In the genomic region with DNA sequence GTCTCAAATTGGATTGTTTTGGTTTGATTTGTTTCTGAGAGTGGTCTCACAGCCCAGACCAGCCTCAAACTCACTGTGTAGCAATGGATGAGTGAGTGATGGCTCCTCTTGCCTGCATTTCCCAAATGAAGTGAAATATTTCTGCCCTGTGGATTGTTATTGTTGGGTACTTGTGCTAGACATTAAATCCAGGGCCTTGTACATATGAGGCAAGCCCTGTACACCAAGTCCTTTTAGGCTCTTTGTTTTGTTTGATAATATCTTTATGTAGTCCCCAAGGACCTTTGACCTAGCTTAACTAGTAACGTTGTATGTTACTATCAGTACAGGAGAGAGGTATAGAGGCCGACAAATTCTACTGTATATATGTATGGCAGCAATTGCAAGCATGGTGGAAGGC, we compare ENCODE assay signal across 18 mouse cellular contexts. TPM values are rescaled to one million over a fixed set of nuclear protein-coding genes. Genes with fewer than 3 reads are reported as not detected.
DNase-seq lines count a peak whose midpoint lies in the region; ATAC-seq and TF ChIP-seq lines count a peak whose summit lies in the region.
"Had no signal": no experiment of that assay in that cellular context is flagged by ENCODE, and none has a peak within 500 bp of the region (broad histone marks: within the 10 kb centered on the region; RNA-seq: fewer than 3 reads in every experiment).

No protein-coding gene starts in this region.

- H3K4me1 ChIP-seq in hindbrain, embryonic 12.5 days: peaks cover 29% of the 10 kb centered on the region
- H3K4me1 ChIP-seq in hindbrain, embryonic 10.5 days (replicated peaks): peaks cover 34% of the 10 kb centered on the region
- peaks cover 16% of the 10 kb centered on the region for H3K4me1 ChIP-seq in liver, embryonic 11.5 days (replicated peaks; ENCODE audit: control insufficient read depth, insufficient read depth, low read length)
- peaks cover 16% of the 10 kb centered on the region for H3K4me1 ChIP-seq in liver, postnatal 0 days (ENCODE audit: insufficient read depth)
- 0 out of 2 replicates have a peak, but pooled peaks cover 4% of the 10 kb centered on the region for H3K4me1 ChIP-seq in cortical plate, adult 2 months (ENCODE audit: control insufficient read depth, insufficient read depth, low read length)
- peaks cover 38% of the 10 kb centered on the region for H3K4me1 ChIP-seq in liver, embryonic 13.5 days (replicated peaks)
- peaks cover 23% of the 10 kb centered on the region for H3K4me1 ChIP-seq in forebrain, postnatal 0 days (ENCODE audit: insufficient read depth)

- no peak for TF ChIP-seq CTCF in liver, postnatal 0 days (IDR thresholded peaks at IDR 0.05; ENCODE audit: low read depth)
- no peak for TF ChIP-seq CTCF in cortical plate, adult 2 months (IDR thresholded peaks at IDR 0.05; ENCODE audit: extremely low read depth, insufficient read depth, low read length)
- no peak for TF ChIP-seq CTCF in forebrain, postnatal 0 days (IDR thresholded peaks at IDR 0.05; ENCODE audit: low read depth)

- no peak overlapping the region for H3K27ac ChIP-seq in hindbrain, embryonic 12.5 days
- H3K27ac ChIP-seq in hindbrain, embryonic 10.5 days: no peak overlapping the region
- no peak overlapping the region for H3K27ac ChIP-seq in liver, embryonic 11.5 days (ENCODE audit: low read depth, low read length)
- no peak overlapping the region for H3K27ac ChIP-seq in liver, postnatal 0 days (ENCODE audit: low read depth)
- no peak overlapping the region for H3K27ac ChIP-seq in cortical plate, adult 2 months (ENCODE audit: insufficient read depth, low read length)
- H3K27ac ChIP-seq in liver, embryonic 13.5 days: no peak overlapping the region
- H3K27ac ChIP-seq in forebrain, postnatal 0 days (ENCODE audit: low read depth, low read length): no peak overlapping the region
- H3K27ac ChIP-seq: embryonic facial prominence, embryonic 12.5 days; forebrain, embryonic 13.5 days had no signal

- no peak overlapping the region for H3K4me3 ChIP-seq in hindbrain, embryonic 12.5 days
- no peak overlapping the region for H3K4me3 ChIP-seq in hindbrain, embryonic 10.5 days
- H3K4me3 ChIP-seq in liver, embryonic 11.5 days (ENCODE audit: low read depth, low read length): peak overlapping the region; percentile 97; the same call in 1 of the 2 replicates
- H3K4me3 ChIP-seq in liver, postnatal 0 days (ENCODE audit: low read depth, low read length): no peak overlapping the region
- peak overlapping the region; percentile 54; the same call in 1 of the 2 replicates for H3K4me3 ChIP-seq in cortical plate, adult 2 months (ENCODE audit: insufficient read depth, low read length)
- H3K4me3 ChIP-seq in liver, embryonic 13.5 days (replicated peaks): peak overlapping the region; percentile 90; the same call in 1 of the 2 replicates
- H3K4me3 ChIP-seq in forebrain, postnatal 0 days (ENCODE audit: low read depth, low read length): no peak overlapping the region

- no peaks in the 10 kb centered on the region for H3K27me3 ChIP-seq in hindbrain, embryonic 12.5 days
- H3K27me3 ChIP-seq in hindbrain, embryonic 10.5 days (ENCODE audit: insufficient read depth, poor library complexity, severe bottlenecking): no peaks in the 10 kb centered on the region
- H3K27me3 ChIP-seq in liver, embryonic 11.5 days (replicated peaks; ENCODE audit: control insufficient read depth, insufficient read depth, low read length): no peaks in the 10 kb centered on the region
- H3K27me3 ChIP-seq in liver, postnatal 0 days (ENCODE audit: insufficient read depth, low read length): no peaks in the 10 kb centered on the region
- no peaks in the 10 kb centered on the region for H3K27me3 ChIP-seq in liver, embryonic 13.5 days
- no peaks in the 10 kb centered on the region for H3K27me3 ChIP-seq in forebrain, postnatal 0 days (ENCODE audit: insufficient read depth, low read length)
- H3K27me3 ChIP-seq: embryonic facial prominence, embryonic 12.5 days; forebrain, embryonic 13.5 days; heart, embryonic 12.5 days had no signal

- no peak for DNase-seq in hindbrain, embryonic 10.5 days (ENCODE audit: low spot score)
- DNase-seq in liver, embryonic 11.5 days (ENCODE audit: low spot score): no peak
- DNase-seq in liver, postnatal 0 days: no peak
- no peak for DNase-seq in liver, embryonic 13.5 days
- no peak for DNase-seq in retina, postnatal 1 day
- DNase-seq in forebrain, postnatal 0 days: no peak
- DNase-seq: adrenal gland, adult 8-10 months; cerebellum, adult 11 months; cerebellum, postnatal 36 days; heart, postnatal 36 days; kidney, adult 2 months; kidney, postnatal 14 days; thymus, postnatal 25 days had no signal

- H3K9ac ChIP-seq in hindbrain, embryonic 12.5 days: 0 out of 2 replicates have a peak overlapping the region, but pooled peaks have one; percentile 4
- no peak overlapping the region for H3K9ac ChIP-seq in liver, embryonic 11.5 days (ENCODE audit: low read depth, low read length)
- H3K9ac ChIP-seq in liver, postnatal 0 days (replicated peaks): no peak overlapping the region
- H3K9ac ChIP-seq in liver, embryonic 13.5 days: 0 out of 2 replicates have a peak overlapping the region, but pooled peaks have one; percentile 95
- H3K9ac ChIP-seq in forebrain, postnatal 0 days: no peak overlapping the region

- no peaks in the 10 kb centered on the region for H3K9me3 ChIP-seq in hindbrain, embryonic 12.5 days (replicated peaks)
- H3K9me3 ChIP-seq in hindbrain, embryonic 10.5 days: no peaks in the 10 kb centered on the region
- no peaks in the 10 kb centered on the region for H3K9me3 ChIP-seq in liver, embryonic 11.5 days (ENCODE audit: control insufficient read depth, low read length)
- no peaks in the 10 kb centered on the region for H3K9me3 ChIP-seq in liver, postnatal 0 days (ENCODE audit: low read length)
- no peaks in the 10 kb centered on the region for H3K9me3 ChIP-seq in liver, embryonic 13.5 days (replicated peaks)
- no peaks in the 10 kb centered on the region for H3K9me3 ChIP-seq in forebrain, postnatal 0 days (ENCODE audit: low read length)
- H3K9me3 ChIP-seq: embryonic facial prominence, embryonic 12.5 days; forebrain, embryonic 13.5 days; heart, embryonic 12.5 days had no signal

- no peak for TF ChIP-seq POLR2A in cortical plate, adult 2 months (IDR thresholded peaks at IDR 0.05; ENCODE audit: extremely low read depth, insufficient read depth, low read length)

- TF ChIP-seq EP300 in liver, postnatal 0 days (IDR thresholded peaks at IDR 0.05; ENCODE audit: low read depth): no peak

- ATAC-seq in hindbrain, embryonic 12.5 days (ENCODE audit: low FRiP score): no peak
- ATAC-seq in liver, embryonic 11.5 days (replicated peaks; ENCODE audit: low FRiP score): no peak
- ATAC-seq in liver, postnatal 0 days: no peak
- no peak for ATAC-seq in liver, embryonic 13.5 days (ENCODE audit: low read depth)
- no peak for ATAC-seq in forebrain, postnatal 0 days
- ATAC-seq: forebrain, embryonic 13.5 days had no signal

- peaks cover 21% of the 10 kb centered on the region for H3K36me3 ChIP-seq in hindbrain, embryonic 12.5 days
- H3K36me3 ChIP-seq in hindbrain, embryonic 10.5 days: peaks cover 45% of the 10 kb centered on the region
- peaks cover 6% of the 10 kb centered on the region for H3K36me3 ChIP-seq in liver, embryonic 11.5 days (ENCODE audit: control insufficient read depth, insufficient read depth, low read length)
- H3K36me3 ChIP-seq in liver, postnatal 0 days (replicated peaks; ENCODE audit: insufficient read depth, low read length): peaks cover 4% of the 10 kb centered on the region
- peaks cover 24% of the 10 kb centered on the region for H3K36me3 ChIP-seq in liver, embryonic 13.5 days
- peaks cover 11% of the 10 kb centered on the region for H3K36me3 ChIP-seq in forebrain, postnatal 0 days (ENCODE audit: insufficient read depth)

- WGBS in hindbrain, embryonic 12.5 days: 84% methylated on average over 2 of the region's 2 CpGs
- WGBS in hindbrain, embryonic 10.5 days: 94% methylated on average over 2 of the region's 2 CpGs
- 82% methylated on average over 2 of the region's 2 CpGs for WGBS in liver, embryonic 11.5 days
- 64% methylated on average over 2 of the region's 2 CpGs for WGBS in liver, postnatal 0 days (ENCODE audit: insufficient replicate concordance)
- WGBS in liver, embryonic 13.5 days (ENCODE audit: insufficient replicate concordance): 79% methylated on average over 2 of the region's 2 CpGs
- WGBS in forebrain, postnatal 0 days: 91% methylated on average over 2 of the region's 2 CpGs

- 0 out of 2 replicates have a peak overlapping the region, but pooled peaks have one; percentile 15 for H3K4me2 ChIP-seq in hindbrain, embryonic 12.5 days (replicated peaks)
- no peak overlapping the region for H3K4me2 ChIP-seq in liver, embryonic 11.5 days
- H3K4me2 ChIP-seq in liver, postnatal 0 days (ENCODE audit: low read depth, low read length): no peak overlapping the region
- H3K4me2 ChIP-seq in liver, embryonic 13.5 days: peak overlapping the region; percentile 99; the same call in 1 of the 2 replicates
- no peak overlapping the region for H3K4me2 ChIP-seq in forebrain, postnatal 0 days (ENCODE audit: low read depth)

RNA-seq across cellular contexts. Expression of gene Yipf2, which starts 2.2 kb away (rescaled TPM):
- polyA plus RNA-seq in hindbrain, embryonic 12.5 days (2016; fragmentation: Nextera tagmentation; extraction: Ambion mirVana): 19.4 and 21.5 TPM in 2 replicates
- polyA plus RNA-seq in hindbrain, embryonic 10.5 days (2016; fragmentation: Nextera tagmentation; extraction: Ambion mirVana): 21.5 and 23.7 TPM in 2 replicates
- 15.5 and 16.5 TPM in 2 replicates for polyA plus RNA-seq in liver, embryonic 11.5 days (2014; fragmentation: Nextera tagmentation; extraction: Ambion mirVana)
- 7.8 and 8.5 TPM in 2 replicates for polyA plus RNA-seq in liver, postnatal 0 days (2015; fragmentation: Nextera tagmentation; extraction: Ambion mirVana)
- polyA plus RNA-seq in cortical plate, adult 2 months (2012; rRNA removed): 27.6 and 29.1 TPM in 2 replicates
- 8.8 and 10.2 TPM in 2 replicates for polyA plus RNA-seq in liver, embryonic 13.5 days (2015; fragmentation: Nextera tagmentation; extraction: Ambion mirVana)
- 10.6 and 16.0 TPM in 2 replicates for total RNA-seq in forebrain, postnatal 0 days (2014; rRNA removed)
- polyA plus RNA-seq in forebrain, postnatal 0 days (2015; fragmentation: Nextera tagmentation; extraction: Ambion mirVana): 12.0 and 12.6 TPM in 2 replicates

RNA-seq across cellular contexts. Expression of gene Timm29, which starts 2.3 kb away (rescaled TPM):
- polyA plus RNA-seq in hindbrain, embryonic 12.5 days (2016; fragmentation: Nextera tagmentation; extraction: Ambion mirVana): 56.5 and 61.0 TPM in 2 replicates
- 33.8 and 38.4 TPM in 2 replicates for polyA plus RNA-seq in hindbrain, embryonic 10.5 days (2016; fragmentation: Nextera tagmentation; extraction: Ambion mirVana)
- 35.2 and 41.5 TPM in 2 replicates for polyA plus RNA-seq in liver, embryonic 11.5 days (2014; fragmentation: Nextera tagmentation; extraction: Ambion mirVana)
- polyA plus RNA-seq in liver, postnatal 0 days (2015; fragmentation: Nextera tagmentation; extraction: Ambion mirVana): 12.5 and 13.0 TPM in 2 replicates
- polyA plus RNA-seq in cortical plate, adult 2 months (2012; rRNA removed): 50.4 and 53.2 TPM in 2 replicates
- polyA plus RNA-seq in liver, embryonic 13.5 days (2015; fragmentation: Nextera tagmentation; extraction: Ambion mirVana): 17.7 and 21.5 TPM in 2 replicates
- 61.2 and 81.5 TPM in 2 replicates for total RNA-seq in forebrain, postnatal 0 days (2014; rRNA removed)
- polyA plus RNA-seq in forebrain, postnatal 0 days (2015; fragmentation: Nextera tagmentation; extraction: Ambion mirVana): 56.3 and 61.7 TPM in 2 replicates

RNA-seq across cellular contexts. Expression of gene Smarca4, which starts 21.1 kb away (rescaled TPM):
- polyA plus RNA-seq in hindbrain, embryonic 12.5 days (2016; fragmentation: Nextera tagmentation; extraction: Ambion mirVana): 173 and 181 TPM in 2 replicates
- polyA plus RNA-seq in hindbrain, embryonic 10.5 days (2016; fragmentation: Nextera tagmentation; extraction: Ambion mirVana): 153 and 173 TPM in 2 replicates
- polyA plus RNA-seq in liver, embryonic 11.5 days (2014; fragmentation: Nextera tagmentation; extraction: Ambion mirVana): 86.1 and 86.6 TPM in 2 replicates
- polyA plus RNA-seq in liver, postnatal 0 days (2015; fragmentation: Nextera tagmentation; extraction: Ambion mirVana): 12.8 and 14.3 TPM in 2 replicates
- polyA plus RNA-seq in cortical plate, adult 2 months (2012; rRNA removed): 77.3 and 80.3 TPM in 2 replicates
- 26.5 and 29.5 TPM in 2 replicates for polyA plus RNA-seq in liver, embryonic 13.5 days (2015; fragmentation: Nextera tagmentation; extraction: Ambion mirVana)
- 162 and 180 TPM in 2 replicates for total RNA-seq in forebrain, postnatal 0 days (2014; rRNA removed)
- 76.2 and 92.5 TPM in 2 replicates for polyA plus RNA-seq in forebrain, postnatal 0 days (2015; fragmentation: Nextera tagmentation; extraction: Ambion mirVana)

RNA-seq across cellular contexts. Expression of gene Carm1, which starts 48.1 kb away (rescaled TPM):
- polyA plus RNA-seq in hindbrain, embryonic 12.5 days (2016; fragmentation: Nextera tagmentation; extraction: Ambion mirVana): 76.7 and 77.9 TPM in 2 replicates
- 66.3 and 71.9 TPM in 2 replicates for polyA plus RNA-seq in hindbrain, embryonic 10.5 days (2016; fragmentation: Nextera tagmentation; extraction: Ambion mirVana)
- polyA plus RNA-seq in liver, embryonic 11.5 days (2014; fragmentation: Nextera tagmentation; extraction: Ambion mirVana): 54.9 TPM in 2 replicates
- polyA plus RNA-seq in liver, postnatal 0 days (2015; fragmentation: Nextera tagmentation; extraction: Ambion mirVana): 8.6 TPM in 2 replicates
- 58.9 and 61.6 TPM in 2 replicates for polyA plus RNA-seq in cortical plate, adult 2 months (2012; rRNA removed)
- 15.5 and 16.9 TPM in 2 replicates for polyA plus RNA-seq in liver, embryonic 13.5 days (2015; fragmentation: Nextera tagmentation; extraction: Ambion mirVana)
- total RNA-seq in forebrain, postnatal 0 days (2014; rRNA removed): 64.8 and 81.4 TPM in 2 replicates
- 20.7 and 25.9 TPM in 2 replicates for polyA plus RNA-seq in forebrain, postnatal 0 days (2015; fragmentation: Nextera tagmentation; extraction: Ambion mirVana)

Comparison
In these comparisons a context has a peak if more than half of its experiments do, and no peak if none do; other contexts are left out.
1. H3K4me2 ChIP-seq: peak in hindbrain, embryonic 12.5 days (single experiment) and liver, embryonic 13.5 days (single experiment); none in liver, embryonic 11.5 days (single experiment), liver, postnatal 0 days (single experiment) and forebrain, postnatal 0 days (single experiment).
2. H3K4me3 ChIP-seq: peak in liver, embryonic 11.5 days (single experiment), cortical plate, adult 2 months (single experiment) and liver, embryonic 13.5 days (single experiment); none in hindbrain, embryonic 12.5 days (single experiment), hindbrain, embryonic 10.5 days (single experiment), liver, postnatal 0 days (single experiment) and forebrain, postnatal 0 days (single experiment).
3. H3K9ac ChIP-seq: peak in hindbrain, embryonic 12.5 days (single experiment) and liver, embryonic 13.5 days (single experiment); none in liver, embryonic 11.5 days (single experiment), liver, postnatal 0 days (single experiment) and forebrain, postnatal 0 days (single experiment).